Mouse (Mus musculus): ENCODE data around the gene Olfr1450.
"Not testable (repeated sequence)": the region's sequence is repeated elsewhere in the genome, so short reads cannot be mapped to it uniquely, and the experiment has no call there.

Gene Olfr1450

GRCm38 (mm10) chr19:12949958-12950357, at the start of gene Olfr1450:
Gene Olfr1450, plus strand, starts transcription at chr19:12950258.
- CTCF ChIA-PET: no interaction called here

- CTCF ChIA-PET: no interaction called here
Observed at GRCm38 (mm10) chr19:12903643-12904042, 46.4 kb upstream of the Olfr1450 start, which contains the start of gene Olfr1447. Gene Olfr1447, minus strand, starts transcription at chr19:12903743.

- CTCF ChIA-PET: no interaction called here
Observed at GRCm38 (mm10) chr19:12924319-12924718, 25.7 kb upstream of the Olfr1450 start, which contains the start of gene Olfr1448. Gene Olfr1448, minus strand, starts transcription at chr19:12924419.

GRCm38 (mm10) chr19:12930540-12930939, 19.5 kb upstream of the Olfr1450 start, which contains the start of gene Olfr1449:
Gene Olfr1449, plus strand, starts transcription at chr19:12930840.
- CTCF ChIA-PET: no interaction called here

- CTCF ChIA-PET: not testable (repeated sequence)
Observed at GRCm38 (mm10) chr19:12970082-12970481, 20.0 kb downstream of the Olfr1450 start.

- CTCF ChIA-PET: not testable (repeated sequence)
Observed at GRCm38 (mm10) chr19:12992316-12992715, 42.3 kb downstream of the Olfr1450 start.

GRCm38 (mm10) chr19:12994714-12995113, 44.7 kb downstream of the Olfr1450 start, which contains the start of gene Olfr1451:
Gene Olfr1451, plus strand, starts transcription at chr19:12995014.
- CTCF ChIA-PET: no interaction called here

Measured in spleen, embryonic (tissue).